Mouse (Mus musculus): ENCODE data around the gene Zfp628. TPM values are rescaled to one million over a fixed set of nuclear protein-coding genes. Genes with fewer than 3 reads are reported as not detected.

Zfp628 gene
- polyA plus RNA-seq (2012; rRNA removed) = 12.6 and 14.4 TPM in 2 replicates

DNA sequence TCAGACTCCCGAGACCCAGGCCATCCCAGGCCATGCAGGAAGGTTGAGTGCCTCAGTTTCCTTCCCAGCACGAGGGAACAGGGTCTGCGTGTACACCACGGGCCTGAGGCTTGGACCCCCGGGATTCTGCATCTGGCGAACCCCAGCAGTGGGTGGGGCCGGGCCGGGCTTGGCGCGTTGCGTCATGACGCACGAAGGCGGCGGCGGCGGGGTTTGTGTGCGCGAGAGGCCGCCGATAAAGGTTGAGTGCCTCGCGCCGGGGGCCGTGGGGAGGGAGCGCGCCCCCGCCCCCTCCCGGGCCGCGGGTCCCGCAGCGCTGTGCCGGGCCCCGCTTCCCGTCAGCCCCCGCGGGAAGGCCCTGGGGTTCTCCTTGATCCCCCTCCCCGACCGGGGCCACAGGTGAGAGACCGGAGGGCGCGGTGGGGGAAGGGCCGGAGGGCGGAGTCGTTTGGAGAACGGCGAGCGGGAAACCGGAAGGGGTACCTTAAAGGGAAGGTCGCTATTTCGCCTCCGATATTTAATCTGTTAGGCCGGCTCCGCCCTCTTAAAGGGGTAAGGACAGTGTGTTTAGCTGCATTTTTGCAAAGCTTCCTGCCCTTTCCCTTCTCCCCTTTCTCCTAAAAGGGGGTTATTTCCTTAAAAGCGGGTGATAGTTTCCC, at the start of gene Zfp628:
TSS of gene Zfp628 (plus strand) at position 211 of the 659 bp plus-strand sequence.
- WGBS = under 1% methylated on average over 56 of the region's 56 CpGs
- Histone ChIP-seq H3K4me3 (ENCODE audit: insufficient read depth, low read depth, low read length) (peak within 1 kb of the TSS; percentile 81), H3K27me3 (replicated peaks; ENCODE audit: control insufficient read depth, insufficient read depth, low read length) (no peaks in the 10 kb centered on the region), H3K4me1 (ENCODE audit: control insufficient read depth, insufficient read depth, low read length) (peaks cover 16% of the 10 kb centered on the region), H3K36me3 (ENCODE audit: control insufficient read depth, insufficient read depth, low read length) (no peaks in the 10 kb centered on the region; the same call in 1 of the 2 replicates), H3K27ac (ENCODE audit: insufficient read depth, low read depth, low read length) (peak within 1 kb of the TSS; percentile 90)
- peak; percentile 96 for DNase-seq
- no peak for TF ChIP-seq CTCF (conservative IDR thresholded peaks at IDR 0.05; ENCODE audit: insufficient read depth, insufficient read length, low read depth, low read length)
- TF ChIP-seq POLR2A (IDR thresholded peaks at IDR 0.05; ENCODE audit: low read depth, low read length) = peak; percentile 70

- WGBS = 5% methylated on average over 40 of the region's 40 CpGs
- Histone ChIP-seq H3K36me3 (ENCODE audit: control insufficient read depth, insufficient read depth, low read length) (no peaks in the 10 kb centered on the region), H3K27me3 (replicated peaks; ENCODE audit: control insufficient read depth, insufficient read depth, low read length) (no peaks in the 10 kb centered on the region), H3K4me1 (ENCODE audit: control insufficient read depth, insufficient read depth, low read length) (peaks cover 33% of the 10 kb centered on the region), H3K4me3 (ENCODE audit: insufficient read depth, low read depth, low read length) (peak overlapping the region; percentile 70), H3K27ac (ENCODE audit: insufficient read depth, low read depth, low read length) (peak overlapping the region; percentile 87)
- DNase-seq = peak; percentile 99
- TF ChIP-seq POLR2A (IDR thresholded peaks at IDR 0.05; ENCODE audit: low read depth, low read length) = peak; percentile 92
- TF ChIP-seq CTCF (conservative IDR thresholded peaks at IDR 0.05; ENCODE audit: insufficient read depth, insufficient read length, low read depth, low read length) = no peak
Measured at GRCm38 (mm10) chr7:4865579-4866493, 49.2 kb upstream of the Zfp628 start.

DNA sequence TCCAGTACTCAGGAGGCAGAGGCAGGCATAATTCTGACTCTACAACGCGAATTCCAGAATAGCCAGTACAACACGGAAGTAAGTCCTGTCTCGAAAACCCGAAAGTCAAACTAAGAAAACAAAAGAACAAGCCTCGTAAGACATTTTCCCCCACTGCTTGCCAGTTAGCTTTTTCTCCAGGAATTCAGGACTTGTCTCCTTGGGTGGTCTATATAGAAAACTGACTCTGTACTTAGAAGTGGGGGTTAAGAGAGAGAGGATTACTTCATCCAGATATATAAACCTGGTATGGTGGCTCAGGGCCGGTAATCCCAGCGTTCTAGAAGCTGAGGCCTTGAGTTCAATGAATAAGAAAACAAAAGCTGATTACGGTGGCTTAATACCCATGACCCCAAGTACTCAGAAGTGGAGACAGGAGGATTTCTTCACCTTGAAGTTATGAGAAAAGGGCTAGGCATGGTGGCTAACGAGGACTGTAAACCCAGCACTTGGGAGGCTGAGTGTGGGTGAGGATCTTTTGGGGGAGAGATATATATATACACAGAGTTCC, 48.3 kb upstream of the Zfp628 start:
- TF ChIP-seq POLR2A (IDR thresholded peaks at IDR 0.05; ENCODE audit: low read depth, low read length) (no peak), CTCF (conservative IDR thresholded peaks at IDR 0.05; ENCODE audit: insufficient read depth, insufficient read length, low read depth, low read length) (no peak)
- WGBS = 29% methylated on average over 10 of the region's 10 CpGs
- H3K27ac ChIP-seq (ENCODE audit: insufficient read depth, low read depth, low read length) = peak overlapping the region; percentile 81
- H3K27me3 ChIP-seq (replicated peaks; ENCODE audit: control insufficient read depth, insufficient read depth, low read length) = no peaks in the 10 kb centered on the region
- H3K4me1 ChIP-seq (ENCODE audit: control insufficient read depth, insufficient read depth, low read length) = peaks cover 33% of the 10 kb centered on the region
- peak overlapping the region; percentile 70 for H3K4me3 ChIP-seq (ENCODE audit: insufficient read depth, low read depth, low read length)
- no peak for DNase-seq
- H3K36me3 ChIP-seq (ENCODE audit: control insufficient read depth, insufficient read depth, low read length) = no peaks in the 10 kb centered on the region

DNA sequence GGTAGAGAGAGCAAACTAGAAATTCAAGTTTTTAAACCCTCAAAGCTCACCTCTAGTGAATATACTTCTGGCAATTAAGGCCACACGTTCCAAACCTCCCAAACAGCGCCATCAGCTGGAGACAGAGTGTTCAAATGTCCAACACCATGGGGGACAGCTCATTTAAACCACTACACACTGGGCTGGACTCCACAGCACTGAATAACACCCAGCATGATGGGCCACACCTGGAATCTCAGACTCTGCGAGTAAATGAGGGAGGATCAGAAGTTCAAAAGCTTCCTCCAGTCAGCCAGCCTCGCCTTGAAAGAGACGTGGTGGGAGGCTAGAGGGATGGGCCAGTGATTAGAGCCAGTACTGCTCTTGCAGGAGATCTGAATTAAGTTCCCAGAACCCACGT, 44.9 kb upstream of the Zfp628 start, which contains the start of gene Isoc2b:
TSS of gene Isoc2b (minus strand) at position 126 of the 400 bp plus-strand sequence.
- Histone ChIP-seq H3K27ac (ENCODE audit: insufficient read depth, low read depth, low read length) (no peak within 1 kb of the TSS), H3K27me3 (replicated peaks; ENCODE audit: control insufficient read depth, insufficient read depth, low read length) (no peaks in the 10 kb centered on the region), H3K4me1 (ENCODE audit: control insufficient read depth, insufficient read depth, low read length) (peaks cover 12% of the 10 kb centered on the region), H3K4me3 (ENCODE audit: insufficient read depth, low read depth, low read length) (no peak within 1 kb of the TSS), H3K36me3 (ENCODE audit: control insufficient read depth, insufficient read depth, low read length) (no peaks in the 10 kb centered on the region)
- 62% methylated on average over 6 of the region's 6 CpGs for WGBS
- TF ChIP-seq CTCF (conservative IDR thresholded peaks at IDR 0.05; ENCODE audit: insufficient read depth, insufficient read length, low read depth, low read length) (no peak), POLR2A (IDR thresholded peaks at IDR 0.05; ENCODE audit: low read depth, low read length) (no peak)
- DNase-seq = no peak

- peak; percentile 97 for DNase-seq
- Histone ChIP-seq H3K27ac (ENCODE audit: insufficient read depth, low read depth, low read length) (peak within 1 kb of the TSS; percentile 77), H3K36me3 (ENCODE audit: control insufficient read depth, insufficient read depth, low read length) (no peaks in the 10 kb centered on the region), H3K4me1 (ENCODE audit: control insufficient read depth, insufficient read depth, low read length) (no peaks in the 10 kb centered on the region; the same call in 1 of the 2 replicates), H3K27me3 (replicated peaks; ENCODE audit: control insufficient read depth, insufficient read depth, low read length) (no peaks in the 10 kb centered on the region), H3K4me3 (ENCODE audit: insufficient read depth, low read depth, low read length) (peak within 1 kb of the TSS; percentile 66)
- TF ChIP-seq POLR2A (IDR thresholded peaks at IDR 0.05; ENCODE audit: low read depth, low read length) (peak; percentile 98), CTCF (conservative IDR thresholded peaks at IDR 0.05; ENCODE audit: insufficient read depth, insufficient read length, low read depth, low read length) (no peak)
- WGBS = 1% methylated on average over 22 of the region's 22 CpGs
Measured at GRCm38 (mm10) chr7:4876753-4877221, 38.2 kb upstream of the Zfp628 start, which contains the start of gene Isoc2a. Isoc2a (plus strand) TSS chr7:4877153.

DNA sequence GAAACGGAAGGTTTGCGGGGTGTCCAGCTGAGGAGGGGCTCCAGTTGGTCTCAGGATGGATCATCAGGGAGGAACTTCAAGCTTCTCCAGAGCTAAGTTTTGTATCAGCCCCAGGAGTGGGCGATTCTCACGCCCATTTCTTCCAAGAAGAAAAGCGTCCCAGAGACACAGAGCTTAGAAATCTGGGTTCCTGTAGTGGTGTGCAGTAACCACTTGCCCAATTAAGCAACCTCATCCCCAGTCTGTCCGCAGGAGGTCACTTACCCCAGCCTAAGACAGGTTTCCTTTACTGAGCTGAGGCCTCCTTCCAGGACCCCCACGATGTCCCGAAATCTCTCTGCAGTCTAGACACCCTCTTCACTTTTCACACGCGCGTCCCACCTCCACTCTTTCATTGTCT, 37.8 kb upstream of the Zfp628 start:
- no peaks in the 10 kb centered on the region; the same call in 1 of the 2 replicates for H3K36me3 ChIP-seq (ENCODE audit: control insufficient read depth, insufficient read depth, low read length)
- H3K27ac ChIP-seq (ENCODE audit: insufficient read depth, low read depth, low read length) = peak overlapping the region; percentile 77
- H3K4me3 ChIP-seq (ENCODE audit: insufficient read depth, low read depth, low read length) = peak overlapping the region; percentile 66
- TF ChIP-seq POLR2A (IDR thresholded peaks at IDR 0.05; ENCODE audit: low read depth, low read length) (no peak), CTCF (conservative IDR thresholded peaks at IDR 0.05; ENCODE audit: insufficient read depth, insufficient read length, low read depth, low read length) (no peak)
- no peaks in the 10 kb centered on the region for H3K27me3 ChIP-seq (replicated peaks; ENCODE audit: control insufficient read depth, insufficient read depth, low read length)
- H3K4me1 ChIP-seq (ENCODE audit: control insufficient read depth, insufficient read depth, low read length) = no peaks in the 10 kb centered on the region; the same call in 1 of the 2 replicates
- 10% methylated on average over 11 of the region's 11 CpGs for WGBS
- no peak for DNase-seq
